Mouse (Mus musculus) central nervous system, embryonic 11.5 days (tissue): ENCODE results near the gene H6pd. TPM values are rescaled to one million over a fixed set of nuclear protein-coding genes. Genes with fewer than 3 reads are reported as not detected.

ENCODE experiments used
- polyA plus RNA-seq: library from polyadenylated mRNA; depleted of rRNA; stranded (reverse); fragments of >200 nt; gene quantifications from 2 replicates; pipeline ENCODE4 v1.2.3, GENCODE M21; 2012; rRNA removed

The H6pd gene
- polyA plus RNA-seq = 3.5 and 7.0 TPM in 2 replicates

DNA sequence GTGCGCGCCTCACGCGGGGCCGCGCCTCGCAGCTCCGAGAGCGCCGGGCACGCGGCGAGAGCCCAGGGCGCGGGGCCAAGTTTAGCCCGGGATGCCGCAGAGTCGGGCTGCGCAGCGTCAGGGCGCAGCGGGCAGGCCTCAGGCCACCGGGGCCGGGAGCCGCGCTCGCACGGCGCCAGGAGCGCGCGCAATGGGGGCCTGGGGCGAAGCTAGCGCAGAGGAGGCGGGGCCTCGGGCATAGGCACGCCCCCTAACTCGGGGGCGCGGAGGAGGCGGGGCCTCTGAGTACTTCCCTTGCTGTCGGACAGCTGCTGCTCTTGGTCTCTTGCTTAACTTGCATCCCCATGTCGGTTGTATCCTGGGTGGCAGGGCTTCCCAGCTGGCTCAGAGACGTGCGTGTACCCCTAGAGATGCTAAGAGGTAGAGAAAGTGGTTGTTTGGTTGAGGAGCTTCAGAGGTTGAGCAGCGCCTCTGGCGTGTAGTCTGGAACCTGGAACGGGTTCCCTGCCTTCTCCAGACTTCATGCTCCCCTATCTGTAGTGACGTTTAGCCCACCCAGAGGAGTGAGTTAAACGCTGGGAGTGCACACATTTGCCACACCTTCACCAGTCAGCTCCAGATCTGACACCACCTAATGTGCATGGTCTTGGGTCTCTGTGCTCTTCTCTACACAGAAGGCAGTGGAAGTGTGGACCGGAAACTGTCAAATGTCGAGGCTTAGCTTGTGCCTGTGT lies at the start of gene H6pd:
Gene H6pd, minus strand, starts transcription at position 171 of the 734 bp plus-strand sequence.

DNA sequence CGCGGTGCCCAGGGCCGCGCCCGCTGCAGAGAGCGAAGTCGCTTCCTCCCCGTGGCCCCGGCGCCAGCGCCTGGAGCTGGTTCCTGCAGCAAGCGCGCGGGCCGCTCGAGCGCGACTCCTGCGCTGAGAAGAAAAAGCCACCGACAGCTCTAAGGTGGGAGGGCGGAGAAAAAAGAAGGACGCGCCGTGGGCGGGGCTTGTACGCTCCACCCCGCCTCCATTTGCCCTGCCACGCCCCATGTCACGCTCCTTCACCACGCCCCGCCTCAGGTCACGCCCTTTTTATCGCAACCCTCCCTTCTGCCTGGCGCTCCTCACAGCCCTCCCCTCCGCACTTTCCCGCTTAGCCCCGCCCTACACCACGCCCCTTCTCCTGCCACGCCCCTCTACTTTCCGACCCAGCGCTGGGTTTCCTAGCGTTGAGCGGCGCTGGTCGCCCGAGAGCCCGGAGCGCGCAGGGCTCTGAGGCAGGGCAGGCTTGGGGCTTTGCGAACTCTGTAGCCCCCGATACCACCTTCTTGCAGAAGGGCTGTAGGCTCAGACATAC lies 53.9 kb downstream of the H6pd start, which contains the start of gene Spsb1:
Gene Spsb1, minus strand, starts transcription at position 151 of the 547 bp plus-strand sequence.

Other genes starting within 250 kb of the H6pd start
- gene Slc25a33, start 234.7 kb downstream of the H6pd start, polyA plus RNA-seq = 7.5 and 9.7 TPM in 2 replicates
- gene Spsb1, start 54.0 kb downstream of the H6pd start, polyA plus RNA-seq = 7.3 and 14.2 TPM in 2 replicates
- gene Gpr157, start 78.3 kb upstream of the H6pd start, polyA plus RNA-seq = 0.79 and 1.5 TPM in 2 replicates
- 0.85 and 1.2 TPM in 2 replicates for gene Slc2a5, start 110.3 kb upstream of the H6pd start, polyA plus RNA-seq
- 0.05 TPM in 1 of 2 replicates, not detected in the other for gene Slc2a7, start 139.9 kb upstream of the H6pd start, polyA plus RNA-seq
- gene Car6, start 192.3 kb upstream of the H6pd start, polyA plus RNA-seq = 0.14 and 0.22 TPM in 2 replicates
- gene Eno1, start 227.7 kb upstream of the H6pd start, polyA plus RNA-seq = 648 and 671 TPM in 2 replicates